Mouse (Mus musculus): ENCODE data around the gene Exoc8. TPM values are rescaled to one million over a fixed set of nuclear protein-coding genes. Genes with fewer than 3 reads are reported as not detected.

Gene Exoc8
- 11.1 TPM for total RNA-seq (2023)

DNA sequence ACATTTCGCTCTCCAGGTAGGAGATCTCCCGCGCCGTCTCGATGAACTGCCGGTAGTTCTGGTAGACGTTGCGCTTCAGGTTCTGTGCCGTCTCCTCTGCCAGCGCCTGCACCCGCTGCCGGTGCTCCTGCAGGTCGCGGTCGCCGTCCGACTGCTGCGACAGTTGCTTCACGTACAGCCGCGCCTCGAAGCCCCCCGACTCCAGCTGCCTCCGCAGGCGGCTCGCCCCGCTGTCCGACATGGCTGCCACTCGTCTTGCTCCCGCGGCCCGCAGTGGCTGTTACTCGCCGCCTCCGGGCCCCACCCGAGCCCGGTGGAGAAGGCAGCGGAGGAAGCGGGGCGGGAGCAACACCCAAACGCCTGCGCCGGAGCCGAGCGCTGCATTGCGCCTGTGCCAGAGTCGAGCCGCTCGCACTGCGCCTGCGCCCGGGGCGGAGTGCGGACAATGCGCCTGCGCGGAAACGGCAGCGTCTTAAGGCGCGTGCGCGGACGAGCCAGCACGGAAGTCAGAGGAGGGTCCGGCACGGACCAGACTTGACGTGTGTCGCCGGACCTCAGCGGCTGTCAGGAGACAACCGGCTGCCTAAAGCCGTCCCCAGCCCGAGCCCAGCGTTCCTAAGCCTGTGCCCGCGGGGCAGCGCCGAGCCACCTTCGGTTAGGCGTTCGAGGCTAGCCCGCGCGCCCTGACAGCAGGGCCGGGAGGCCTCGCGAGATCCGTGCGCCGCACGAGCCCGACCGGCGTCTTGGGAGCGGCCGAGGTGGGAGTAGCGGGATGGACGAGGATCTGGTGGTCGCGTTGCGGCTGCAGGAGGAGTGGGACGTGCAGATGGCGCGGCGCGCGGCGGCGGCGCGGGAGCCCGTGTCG is at the start of gene Exoc8, which contains the start of gene Sprtn:
TSS of gene Exoc8 (minus strand) at position 320 of the 865 bp plus-strand sequence.
TSS of gene Sprtn (plus strand) at position 501 of the 865 bp plus-strand sequence.

GRCm38 (mm10) chr8:124862321-124863162 is 35.0 kb downstream of the Exoc8 start, which contains the start of the genes Gnpat and 2810004N23Rik:
Gene Gnpat, plus strand, starts transcription at chr8:124863033.
Gene 2810004N23Rik, minus strand, starts transcription at chr8:124863120.

Other genes starting within 250 kb of the Exoc8 start
- 5.5 TPM for gene 2310022B05Rik, start 234.3 kb downstream of the Exoc8 start, total RNA-seq (2023)
- gene Ttc13, start 175.7 kb downstream of the Exoc8 start, total RNA-seq (2023) = 198 TPM
- gene Arv1, start 175.6 kb downstream of the Exoc8 start, total RNA-seq (2023) = 30.6 TPM
- gene Fam89a, start 145.9 kb downstream of the Exoc8 start, total RNA-seq (2023) = 1.4 TPM
- gene Trim67, start 104.6 kb downstream of the Exoc8 start, total RNA-seq (2023) = not detected
- 57.3 TPM for gene Gnpat, start 34.7 kb downstream of the Exoc8 start, total RNA-seq (2023)
- gene 2810004N23Rik, start 34.6 kb downstream of the Exoc8 start, total RNA-seq (2023) = 24.5 TPM
- 37.7 TPM for gene Sprtn, start 181 bp upstream of the Exoc8 start, total RNA-seq (2023)
- gene Egln1, start 51.6 kb upstream of the Exoc8 start, total RNA-seq (2023) = 30.1 TPM
- gene Tsnax, start 115.3 kb upstream of the Exoc8 start, total RNA-seq (2023) = 45.4 TPM
- gene Disc1, start 156.5 kb upstream of the Exoc8 start, total RNA-seq (2023) = 3.5 TPM

Data from CD8-positive naive resting alpha-beta T cell, adult 57 days (primary cell).